Mouse (Mus musculus) liver, adult 2 months (tissue): ENCODE data around the gene Blvra. TPM values are rescaled to one million over a fixed set of nuclear protein-coding genes. Genes with fewer than 3 reads are reported as not detected.
A peak's percentile ranks its signal among the peaks of the same experiment; 100 is the strongest.
"Not testable (repeated sequence)": the region's sequence is repeated elsewhere in the genome, so short reads cannot be mapped to it uniquely, and the experiment has no call there.

ENCODE experiments used
- DNase-seq: peaks from one replicate; pipeline ENCODE4 v3.0.0-alpha.2; 2011; ENCODE audit warnings: low read depth, low spot score; ENCODE audit errors: extremely low read depth
- H3K27ac ChIP-seq: fragments of 200-500 bp; replicated peaks from 2 replicates; pipeline ENCODE4 v1.5.1; 2012; ENCODE audit warnings: low read depth, mild to moderate bottlenecking, control low read depth, inconsistent platforms, low read length; ENCODE audit not compliant: insufficient read depth
- H3K27me3 ChIP-seq: fragments of 200-500 bp; 2 replicates; pipeline ENCODE4 v1.6.1; 2012; ENCODE audit warnings: mild to moderate bottlenecking, moderate library complexity, low read length, inconsistent platforms; ENCODE audit not compliant: control insufficient read depth, insufficient read depth
- H3K36me3 ChIP-seq: fragments of 200-500 bp; 2 replicates; pipeline ENCODE4 v1.6.1; 2012; ENCODE audit warnings: low read length, inconsistent platforms; ENCODE audit not compliant: control insufficient read depth, insufficient read depth
- H3K4me1 ChIP-seq: fragments of 200-500 bp; 2 replicates; pipeline ENCODE4 v1.6.1; 2011; ENCODE audit warnings: low read length; ENCODE audit not compliant: control insufficient read depth, insufficient read depth
- H3K4me3 ChIP-seq: fragments of 200-500 bp; 2 replicates; pipeline ENCODE4 v1.5.1; 2011; ENCODE audit warnings: low read depth, mild to moderate bottlenecking, control low read depth, low read length, moderate library complexity; ENCODE audit not compliant: insufficient read depth
- H3K79me2 ChIP-seq: fragments of 200-500 bp; 2 replicates; pipeline ENCODE4 v1.6.1; 2012; ENCODE audit warnings: inconsistent platforms, mild to moderate bottlenecking, low read length, moderate library complexity; ENCODE audit not compliant: control insufficient read depth, insufficient read depth
- H3K9ac ChIP-seq: fragments of 200-500 bp; 2 replicates; pipeline ENCODE4 v1.6.1; 2012; ENCODE audit warnings: low read depth, mild to moderate bottlenecking, control low read depth, inconsistent platforms, low read length
- CTCF ChIP-seq: fragments of 200-500 bp; IDR thresholded peaks from 2 replicates; pipeline ENCODE4 v1.5.1; 2011; ENCODE audit warnings: low read depth, low read length, control low read depth
- POLR2A ChIP-seq: fragments of 200-500 bp; IDR thresholded peaks from 2 replicates; pipeline ENCODE4 v1.6.1; 2011; ENCODE audit warnings: low read length, control low read depth; ENCODE audit not compliant: insufficient read depth; ENCODE audit errors: extremely low read depth
- whole genome bisulfite sequencing: fragments of 180-500 bp; shearing (Covaris S2); methylation state at CpG from one replicate; pipeline ENCODE4 v1.1.7; 2018; 5-methylcytosine and 5-hydroxymethylcytosine counted together
- polyA plus RNA-seq: library from polyadenylated mRNA; depleted of rRNA; stranded (reverse); fragments of >200 nt; gene quantifications from 2 replicates; pipeline ENCODE4 v1.2.3, GENCODE M21; 2012
- total RNA-seq: library from RNA; depleted of rRNA; stranded (reverse); fragments of >200 nt; gene quantifications from 2 replicates; pipeline ENCODE4 v1.2.3, GENCODE M21; 2014

Gene Blvra
- total and polyA plus RNA-seq, 2 experiments = 7.5 to 23.6 TPM

DNA sequence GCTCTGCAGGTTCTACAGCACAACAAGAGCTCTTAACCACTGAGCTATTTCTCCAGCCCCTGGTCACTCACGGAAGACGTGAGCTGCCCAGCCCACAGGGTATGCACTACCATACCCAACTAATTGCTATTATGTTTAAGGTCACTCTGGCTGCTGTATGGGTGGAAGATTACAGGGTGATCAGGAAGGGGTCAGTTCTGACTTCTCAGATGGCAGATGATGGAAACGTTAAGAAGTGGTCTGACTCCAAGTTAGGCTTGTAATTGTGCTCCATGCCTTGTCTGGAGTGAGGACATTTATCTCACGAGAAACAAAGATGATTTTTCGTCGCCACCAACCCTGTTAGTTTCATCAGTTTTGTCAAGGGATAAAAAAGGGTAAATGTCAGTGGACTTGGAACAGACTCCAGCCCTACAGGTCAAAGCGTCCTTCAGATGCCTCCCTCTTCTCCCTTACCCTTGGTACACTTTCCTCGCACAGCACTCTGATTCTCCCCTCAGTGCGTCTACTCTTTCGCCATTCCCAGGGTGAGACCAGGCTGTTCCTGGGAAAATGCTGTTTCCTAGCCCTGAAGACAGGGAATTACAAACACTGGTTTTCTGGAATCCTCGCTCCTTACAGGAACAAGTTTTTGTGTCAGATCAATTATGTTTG, 557 bp upstream of the Blvra start:
- H3K36me3 ChIP-seq = peaks cover 9% of the 10 kb centered on the region
- no peak for TF ChIP-seq POLR2A
- H3K79me2 ChIP-seq = no peaks in the 10 kb centered on the region
- WGBS = 21% methylated on average over 11 of the region's 11 CpGs
- 0 out of 2 replicates have a peak overlapping the region, but pooled peaks have one; percentile 9 for H3K27ac ChIP-seq
- 0 out of 2 replicates have a peak overlapping the region, but pooled peaks have one; percentile 78 for H3K4me3 ChIP-seq
- DNase-seq = no peak
- peak overlapping the region; percentile 32; the same call in 1 of the 2 replicates for H3K9ac ChIP-seq
- peaks cover 8% of the 10 kb centered on the region for H3K4me1 ChIP-seq
- H3K27me3 ChIP-seq = no peaks in the 10 kb centered on the region

DNA sequence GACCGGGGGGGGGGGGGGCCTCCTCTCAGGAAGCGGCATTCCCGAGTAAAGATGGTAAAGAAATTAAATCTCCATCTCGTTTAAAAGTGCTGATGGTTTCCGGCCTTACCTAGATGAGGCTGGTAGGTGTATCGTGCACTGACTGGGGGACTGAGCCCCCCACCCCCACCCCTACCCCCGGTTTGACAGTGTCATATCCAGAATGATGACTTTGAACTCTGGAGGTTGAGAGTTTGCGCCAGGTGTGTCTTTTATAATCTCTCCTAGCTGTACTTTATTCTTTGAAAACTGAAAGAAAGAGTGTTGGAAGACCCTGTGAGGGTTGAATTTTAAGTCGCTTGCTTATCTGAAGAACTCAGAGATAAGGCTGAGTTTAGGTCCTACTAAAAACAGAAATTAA, 414 bp downstream of the Blvra start:
- Histone ChIP-seq H3K4me3 (peak overlapping the region; percentile 78), H3K27ac (peak overlapping the region; percentile 39; the same call in 1 of the 2 replicates), H3K79me2 (no peaks in the 10 kb centered on the region), H3K4me1 (peaks cover 8% of the 10 kb centered on the region), H3K27me3 (no peaks in the 10 kb centered on the region), H3K36me3 (peaks cover 7% of the 10 kb centered on the region), H3K9ac (peak overlapping the region; percentile 90)
- 3% methylated on average over 9 of the region's 9 CpGs for WGBS
- no peak for TF ChIP-seq POLR2A
- no peak for TF ChIP-seq CTCF
- DNase-seq = peak; percentile 10

DNA sequence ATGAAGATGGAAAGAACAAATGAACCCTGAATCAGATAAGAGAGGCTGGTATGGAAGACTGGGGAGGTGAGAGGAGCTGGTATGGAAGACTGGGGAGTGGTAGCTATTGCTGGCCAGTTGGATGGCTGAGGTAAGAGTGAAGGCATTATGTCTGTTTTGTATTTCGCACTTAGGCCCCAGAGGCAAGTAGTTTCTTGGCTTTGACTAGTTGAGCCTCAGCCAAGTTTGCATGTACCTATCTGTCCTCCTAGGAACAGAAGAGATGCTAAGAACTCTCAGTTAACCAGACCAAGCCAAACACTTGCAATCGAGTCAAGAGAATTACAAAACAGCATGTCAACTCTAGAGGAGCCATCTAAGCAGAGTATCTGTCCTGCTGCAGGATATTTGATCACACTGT, 3.7 kb downstream of the Blvra start:
- Histone ChIP-seq H3K9ac (no peak overlapping the region), H3K4me1 (peaks cover 8% of the 10 kb centered on the region), H3K36me3 (no peaks in the 10 kb centered on the region), H3K27me3 (no peaks in the 10 kb centered on the region), H3K4me3 (no peak overlapping the region), H3K27ac (no peak overlapping the region), H3K79me2 (no peaks in the 10 kb centered on the region)
- DNase-seq = no peak
- 89% methylated on average over 2 of the region's 2 CpGs for WGBS
- TF ChIP-seq CTCF (no peak), POLR2A (no peak)

DNA sequence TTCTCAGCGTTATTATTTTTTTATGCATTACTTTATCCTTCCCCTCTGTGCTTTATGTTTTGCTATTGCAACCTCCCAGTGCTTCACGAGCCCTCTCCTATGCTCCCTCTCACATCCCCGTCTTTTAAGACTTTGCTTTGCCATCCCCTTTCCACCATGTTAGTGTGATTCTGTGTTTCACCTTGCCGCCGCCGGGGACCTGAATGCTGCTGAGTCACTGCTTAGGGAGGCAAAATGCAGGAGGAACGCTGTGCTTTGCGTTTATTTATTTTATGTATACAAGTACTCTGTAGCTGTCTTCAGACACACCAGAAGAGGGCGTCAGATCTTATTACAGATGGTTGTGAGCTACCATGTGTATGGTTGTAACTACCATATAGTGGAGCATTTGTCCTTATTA, 7.1 kb downstream of the Blvra start:
- Histone ChIP-seq H3K9ac (no peak overlapping the region), H3K27ac (no peak overlapping the region), H3K79me2 (no peaks in the 10 kb centered on the region), H3K36me3 (no peaks in the 10 kb centered on the region), H3K4me1 (no peaks in the 10 kb centered on the region), H3K27me3 (no peaks in the 10 kb centered on the region), H3K4me3 (no peak overlapping the region)
- DNase-seq = no peak
- WGBS = 81% methylated on average over 9 of the region's 9 CpGs
- TF ChIP-seq POLR2A = no peak
- TF ChIP-seq CTCF = no peak

DNA sequence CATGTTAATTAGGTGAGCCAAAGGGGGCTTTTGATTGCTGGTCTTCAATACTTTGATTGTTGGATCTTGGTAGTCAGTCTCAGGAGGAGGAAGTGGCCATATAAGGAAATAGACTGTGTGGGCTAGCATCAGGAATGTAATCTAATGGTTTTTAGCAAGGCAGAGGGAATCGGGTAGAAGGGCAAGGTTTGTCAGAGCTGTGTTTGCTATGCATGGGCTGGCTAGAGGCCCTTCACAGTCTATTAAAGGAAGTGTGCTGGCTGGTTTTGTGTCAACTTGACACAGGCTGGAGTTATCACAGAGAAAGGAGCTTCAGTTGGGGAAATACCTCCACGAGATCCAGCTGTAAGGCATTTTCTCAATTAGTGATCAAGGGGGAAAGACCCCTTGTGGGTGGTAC, 8.6 kb downstream of the Blvra start:
- not testable (repeated sequence) for H3K9ac ChIP-seq, H3K4me1 ChIP-seq, H3K4me3 ChIP-seq, H3K27me3 ChIP-seq, H3K36me3 ChIP-seq, H3K79me2 ChIP-seq, H3K27ac ChIP-seq, DNase-seq
- WGBS = 42% methylated on average over 2 of the region's 2 CpGs

DNA sequence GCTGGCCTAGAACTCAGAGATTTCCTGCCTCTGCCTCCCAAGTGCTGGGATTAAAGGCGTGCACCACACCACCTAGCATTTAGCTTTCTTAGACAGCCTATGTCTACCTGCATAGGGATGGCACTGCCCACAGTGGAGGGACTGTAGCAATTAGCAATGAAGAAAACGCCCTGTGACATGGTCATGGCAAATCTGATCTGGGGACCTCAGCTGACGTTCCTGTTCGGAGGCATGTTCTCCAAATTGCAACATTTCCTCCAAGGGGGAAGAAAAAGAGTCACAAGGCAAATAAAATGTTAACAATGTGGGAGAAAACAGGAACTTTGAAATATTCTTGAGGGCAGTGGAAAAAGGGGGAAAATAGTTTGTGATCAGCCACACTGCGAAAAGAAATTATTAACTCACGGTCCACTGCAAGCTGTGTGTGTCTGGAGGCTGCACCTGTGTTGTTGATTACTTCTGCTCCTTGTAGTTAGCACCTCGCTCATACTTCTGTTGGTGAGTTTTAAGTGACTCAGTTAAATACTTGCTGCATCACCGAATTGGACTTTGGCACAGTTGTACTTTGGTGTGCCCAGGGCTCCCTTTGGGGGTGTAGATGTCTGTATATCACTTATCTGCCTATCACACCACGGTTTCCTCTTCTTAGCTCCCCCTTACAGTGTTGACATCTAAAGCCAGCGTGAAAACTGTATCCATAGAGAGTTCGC, 9.6 kb downstream of the Blvra start:
- Histone ChIP-seq H3K27ac (peak overlapping the region; percentile 59), H3K27me3 (no peaks in the 10 kb centered on the region), H3K79me2 (no peaks in the 10 kb centered on the region), H3K4me1 (no peaks in the 10 kb centered on the region), H3K36me3 (no peaks in the 10 kb centered on the region), H3K4me3 (no peak overlapping the region), H3K9ac (no peak overlapping the region)
- 87% methylated on average over 11 of the region's 11 CpGs for WGBS
- DNase-seq = peak; percentile 32
- no peak for TF ChIP-seq POLR2A
- TF ChIP-seq CTCF = no peak
